In genomic region chr15:89314511-89315189, GRCm38 (mm10) we compare ENCODE assay signal across 7 mouse cellular contexts. TPM values are rescaled to one million over a fixed set of nuclear protein-coding genes. Genes with fewer than 3 reads are reported as not detected.
DNase-seq lines count a peak whose midpoint lies in the region; ATAC-seq and TF ChIP-seq lines count a peak whose summit lies in the region.

No protein-coding gene starts in this region.

- H3K27ac ChIP-seq in thymus, adult 2 months (ENCODE audit: control insufficient read depth, insufficient read depth, low read length), result no peak overlapping the region
- H3K27ac ChIP-seq in forebrain, embryonic 13.5 days, result peak overlapping the region; percentile 25; the same call in 1 of the 2 replicates
- no peak overlapping the region for H3K27ac ChIP-seq in kidney, adult 2 months (ENCODE audit: insufficient read depth, low read depth, low read length)
- peak overlapping the region; percentile 76 for H3K27ac ChIP-seq in testis, adult 2 months (ENCODE audit: control insufficient read depth, insufficient read depth, low read depth, low read length)

- H3K9ac ChIP-seq in forebrain, embryonic 13.5 days, result peak overlapping the region; percentile 93

- peaks cover 43% of the 10 kb centered on the region for H3K4me1 ChIP-seq in thymus, adult 2 months (replicated peaks; ENCODE audit: control insufficient read depth, insufficient read depth, low read length)
- H3K4me1 ChIP-seq in forebrain, embryonic 13.5 days, result peaks cover 40% of the 10 kb centered on the region
- H3K4me1 ChIP-seq in kidney, adult 2 months (ENCODE audit: control insufficient read depth, insufficient read depth, low read length), result peaks cover 32% of the 10 kb centered on the region
- H3K4me1 ChIP-seq in testis, adult 2 months (ENCODE audit: control insufficient read depth, insufficient read depth, low read length), result peaks cover 16% of the 10 kb centered on the region

- TF ChIP-seq POLR2A in thymus, adult 2 months (IDR thresholded peaks at IDR 0.05; ENCODE audit: control insufficient read depth, extremely low read depth, insufficient read depth, low read length, poor library complexity), result no peak
- no peak for TF ChIP-seq POLR2A in kidney, adult 2 months (IDR thresholded peaks at IDR 0.05; ENCODE audit: low read depth, low read length)
- no peak for TF ChIP-seq POLR2A in testis, adult 2 months (IDR thresholded peaks at IDR 0.05; ENCODE audit: control insufficient read depth, low read depth, low read length)

- peak; percentile 36 for ATAC-seq in forebrain, embryonic 13.5 days

- H3K9me3 ChIP-seq in forebrain, embryonic 13.5 days (replicated peaks), result no peaks in the 10 kb centered on the region

- H3K4me3 ChIP-seq in thymus, adult 2 months (ENCODE audit: control insufficient read depth, insufficient read depth, low read length), result peak overlapping the region; percentile 91
- H3K4me3 ChIP-seq in forebrain, embryonic 13.5 days, result peak overlapping the region; percentile 95
- peak overlapping the region; percentile 97 for H3K4me3 ChIP-seq in kidney, adult 2 months (ENCODE audit: insufficient read depth, low read depth, low read length)
- H3K4me3 ChIP-seq in testis, adult 2 months (ENCODE audit: control insufficient read depth, low read depth, low read length), result peak overlapping the region; percentile 98

- no peak for TF ChIP-seq CTCF in thymus, adult 2 months (IDR thresholded peaks at IDR 0.05; ENCODE audit: borderline replicate concordance, control insufficient read depth, extremely low read depth, insufficient read depth, low read length, poor library complexity)
- TF ChIP-seq CTCF in kidney, adult 2 months (conservative IDR thresholded peaks at IDR 0.05; ENCODE audit: insufficient read depth, insufficient read length, low read depth, low read length), result no peak
- TF ChIP-seq CTCF in testis, adult 2 months (IDR thresholded peaks at IDR 0.05; ENCODE audit: control insufficient read depth, insufficient read depth, insufficient replicate concordance, low read depth, low read length), result no peak

- H3K4me2 ChIP-seq in forebrain, embryonic 13.5 days, result peak overlapping the region; percentile 91

- H3K27me3 ChIP-seq in thymus, adult 2 months (ENCODE audit: control insufficient read depth, insufficient read depth, low read length), result no peaks in the 10 kb centered on the region
- H3K27me3 ChIP-seq in forebrain, embryonic 13.5 days, result no peaks in the 10 kb centered on the region
- H3K27me3 ChIP-seq in kidney, adult 2 months (replicated peaks; ENCODE audit: control insufficient read depth, insufficient read depth, low read length), result no peaks in the 10 kb centered on the region
- H3K27me3 ChIP-seq in testis, adult 2 months (ENCODE audit: control insufficient read depth, insufficient read depth, low read length), result no peaks in the 10 kb centered on the region

- peak; percentile 43 for DNase-seq in thymus, adult 2 months
- DNase-seq in thymus, postnatal 25 days, result no peak
- DNase-seq in cerebellum, adult 11 months, result peak; percentile 56
- DNase-seq in kidney, adult 2 months, result peak; percentile 27
- peak; percentile 19 for DNase-seq in lung, postnatal 14 days

- 1% methylated on average over 58 of the region's 58 CpGs for WGBS in thymus, adult 2 months
- under 1% methylated on average over 58 of the region's 58 CpGs for WGBS in forebrain, embryonic 13.5 days
- under 1% methylated on average over 58 of the region's 58 CpGs for WGBS in kidney, adult 2 months

- no peaks in the 10 kb centered on the region for H3K36me3 ChIP-seq in thymus, adult 2 months (ENCODE audit: control insufficient read depth, insufficient read depth, low read length)
- H3K36me3 ChIP-seq in forebrain, embryonic 13.5 days (ENCODE audit: poor library complexity, severe bottlenecking), result no peaks in the 10 kb centered on the region
- no peaks in the 10 kb centered on the region for H3K36me3 ChIP-seq in kidney, adult 2 months (ENCODE audit: control insufficient read depth, insufficient read depth, low read length)
- H3K36me3 ChIP-seq in testis, adult 2 months (ENCODE audit: control insufficient read depth, insufficient read depth, low read length), result no peaks in the 10 kb centered on the region

RNA-seq across cellular contexts. Expression of gene Sbf1, which starts 0.5 kb away (rescaled TPM):
- 899 TPM in 2 replicates for polyA plus RNA-seq in thymus, adult 2 months (2012; rRNA removed)
- 66.0 and 76.1 TPM in 2 replicates for polyA plus RNA-seq in forebrain, embryonic 13.5 days (2015; fragmentation: Nextera tagmentation; extraction: Ambion mirVana)
- polyA plus RNA-seq in kidney, adult 2 months (2012; rRNA removed), result 174 and 184 TPM in 2 replicates
- 157 and 170 TPM in 2 replicates for polyA plus RNA-seq in testis, adult 2 months (2012; rRNA removed)

RNA-seq across cellular contexts. Expression of gene Adm2, which starts 7.9 kb away (rescaled TPM):
- 4.4 and 5.3 TPM in 2 replicates for polyA plus RNA-seq in thymus, adult 2 months (2012; rRNA removed)
- polyA plus RNA-seq in forebrain, embryonic 13.5 days (2015; fragmentation: Nextera tagmentation; extraction: Ambion mirVana), result not detected in 2 replicates
- 12.1 and 13.4 TPM in 2 replicates for polyA plus RNA-seq in kidney, adult 2 months (2012; rRNA removed)
- polyA plus RNA-seq in testis, adult 2 months (2012; rRNA removed), result not detected in 2 replicates

RNA-seq across cellular contexts. Expression of gene Miox, which starts 19.5 kb away (rescaled TPM):
- 0.82 and 2.7 TPM in 2 replicates for polyA plus RNA-seq in thymus, adult 2 months (2012; rRNA removed)
- not detected in 2 replicates for polyA plus RNA-seq in forebrain, embryonic 13.5 days (2015; fragmentation: Nextera tagmentation; extraction: Ambion mirVana)
- polyA plus RNA-seq in kidney, adult 2 months (2012; rRNA removed), result 7,787 and 8,230 TPM in 2 replicates
- 0.81 and 1.7 TPM in 2 replicates for polyA plus RNA-seq in testis, adult 2 months (2012; rRNA removed)

RNA-seq across cellular contexts. Expression of gene Lmf2, which starts 40.8 kb away (rescaled TPM):
- 129 and 146 TPM in 2 replicates for polyA plus RNA-seq in thymus, adult 2 months (2012; rRNA removed)
- polyA plus RNA-seq in forebrain, embryonic 13.5 days (2015; fragmentation: Nextera tagmentation; extraction: Ambion mirVana), result 34.4 and 38.6 TPM in 2 replicates
- polyA plus RNA-seq in kidney, adult 2 months (2012; rRNA removed), result 40.2 and 43.7 TPM in 2 replicates
- 43.0 and 46.6 TPM in 2 replicates for polyA plus RNA-seq in testis, adult 2 months (2012; rRNA removed)

RNA-seq across cellular contexts. Expression of gene Ncaph2, which starts 40.9 kb away (rescaled TPM):
- 351 and 370 TPM in 2 replicates for polyA plus RNA-seq in thymus, adult 2 months (2012; rRNA removed)
- 156 and 170 TPM in 2 replicates for polyA plus RNA-seq in forebrain, embryonic 13.5 days (2015; fragmentation: Nextera tagmentation; extraction: Ambion mirVana)
- 111 and 124 TPM in 2 replicates for polyA plus RNA-seq in kidney, adult 2 months (2012; rRNA removed)
- polyA plus RNA-seq in testis, adult 2 months (2012; rRNA removed), result 41.5 and 44.7 TPM in 2 replicates

Comparison
In these comparisons a context has a peak if more than half of its experiments do, and no peak if none do; other contexts are left out.
1. H3K27ac ChIP-seq: peak in forebrain, embryonic 13.5 days (single experiment) and testis, adult 2 months (single experiment); none in thymus, adult 2 months (single experiment) and kidney, adult 2 months (single experiment).
2. RNA of gene Miox, which starts 19.5 kb away (polyA plus RNA-seq): 7,787 to 8,230 TPM in kidney, adult 2 months; 0.82 to 2.7 TPM in thymus, adult 2 months, 0.81 to 1.7 TPM in testis, adult 2 months and not detected in forebrain, embryonic 13.5 days; every median in the first group is over 1,000 times any median in the second.
3. Peak in every context shown above with its lines, with median percentiles within 50 percentile points of each other: H3K4me3 ChIP-seq.